In genomic region chr10:122917648-122918324, GRCm38 (mm10) we compare ENCODE assay signal across 28 mouse cellular contexts.
DNase-seq lines count a peak whose midpoint lies in the region; ATAC-seq and TF ChIP-seq lines count a peak whose summit lies in the region.
"Had no signal": no experiment of that assay in that cellular context is flagged by ENCODE, and none has a peak within 500 bp of the region (broad histone marks: within the 10 kb centered on the region; RNA-seq: fewer than 3 reads in every experiment).

No protein-coding gene starts in this region.

- H3K9ac ChIP-seq in embryonic facial prominence, embryonic 13.5 days, result no peak overlapping the region
- no peak overlapping the region for H3K9ac ChIP-seq in limb, embryonic 12.5 days (replicated peaks)
- H3K9ac ChIP-seq in liver, embryonic 11.5 days (ENCODE audit: low read depth, low read length), result no peak overlapping the region
- H3K9ac ChIP-seq: hindbrain, embryonic 14.5 days; liver, embryonic 14.5 days; neural tube, embryonic 12.5 days had no signal

- WGBS in heart, embryonic 10.5 days, result 88% methylated on average over 14 of the region's 14 CpGs
- WGBS in embryonic facial prominence, embryonic 13.5 days, result 76% methylated on average over 14 of the region's 14 CpGs
- WGBS in limb, embryonic 12.5 days, result 80% methylated on average over 14 of the region's 14 CpGs
- 93% methylated on average over 14 of the region's 14 CpGs for WGBS in cerebellum, adult 2 months
- 87% methylated on average over 14 of the region's 14 CpGs for WGBS in liver, embryonic 11.5 days

- TF ChIP-seq CTCF in cerebellum, adult 2 months (IDR thresholded peaks at IDR 0.05; ENCODE audit: borderline replicate concordance, insufficient read depth, low read depth, low read length), result no peak

- peak; percentile 57 for DNase-seq in heart, embryonic 10.5 days (ENCODE audit: low spot score)
- DNase-seq in heart, adult 8-10 months (ENCODE audit: low spot score), result no peak
- peak; percentile 37 for DNase-seq in Muller cell, postnatal 12 days (ENCODE audit: inconsistent ontology term)
- DNase-seq in cerebellum, adult 2 months, result no peak
- no peak for DNase-seq in gastrocnemius, postnatal 36 days
- DNase-seq in liver, embryonic 11.5 days (ENCODE audit: low spot score), result no peak
- DNase-seq: adrenal gland, adult 2 months; adrenal gland, postnatal 36 days; cerebellum, adult 9-10 months; cerebellum, postnatal 36 days; kidney, adult 9 months; kidney, postnatal 10 days; layer of hippocampus, postnatal 36 days; left cerebral cortex, postnatal 4 days; lung, adult 2 months; right cerebral cortex, postnatal 25 days; spleen, adult 18-20 months had no signal

- peak overlapping the region; percentile 26 for H3K4me2 ChIP-seq in embryonic facial prominence, embryonic 13.5 days
- no peak overlapping the region for H3K4me2 ChIP-seq in limb, embryonic 12.5 days
- H3K4me2 ChIP-seq in liver, embryonic 11.5 days, result no peak overlapping the region
- H3K4me2 ChIP-seq: hindbrain, embryonic 14.5 days; neural tube, embryonic 12.5 days had no signal

- TF ChIP-seq POLR2A in cerebellum, adult 2 months (IDR thresholded peaks at IDR 0.05; ENCODE audit: borderline replicate concordance, insufficient read depth, low read length), result no peak

- ATAC-seq in embryonic facial prominence, embryonic 13.5 days (ENCODE audit: insufficient number of reproducible peaks, insufficient read depth, low FRiP score, low TSS enrichment, low read depth), result no peak
- ATAC-seq in limb, embryonic 12.5 days (ENCODE audit: insufficient number of reproducible peaks, insufficient read depth, low FRiP score, low TSS enrichment, low read depth), result no peak
- ATAC-seq in liver, embryonic 11.5 days (replicated peaks; ENCODE audit: low FRiP score), result no peak
- ATAC-seq: CD4-positive, CD25-positive, alpha-beta regulatory T cell, adult 4 months; forebrain, embryonic 14.5 days; intestine, postnatal 0 days; midbrain, embryonic 16.5 days had no signal

- no peak overlapping the region for H3K27ac ChIP-seq in heart, embryonic 10.5 days
- peak overlapping the region; percentile 87 for H3K27ac ChIP-seq in embryonic facial prominence, embryonic 13.5 days
- peak overlapping the region; percentile 24; the same call in 1 of the 2 replicates for H3K27ac ChIP-seq in limb, embryonic 12.5 days
- no peak overlapping the region for H3K27ac ChIP-seq in cerebellum, adult 2 months (ENCODE audit: insufficient read depth, low read length)
- no peak overlapping the region for H3K27ac ChIP-seq in liver, embryonic 11.5 days (ENCODE audit: low read depth, low read length)
- H3K27ac ChIP-seq: gastrocnemius, adult 2 months; hindbrain, embryonic 14.5 days; liver, embryonic 14.5 days; macrophage; neural tube, embryonic 12.5 days had no signal

- H3K4me1 ChIP-seq in heart, embryonic 10.5 days, result peaks cover 10% of the 10 kb centered on the region
- peaks cover 59% of the 10 kb centered on the region for H3K4me1 ChIP-seq in embryonic facial prominence, embryonic 13.5 days
- H3K4me1 ChIP-seq in limb, embryonic 12.5 days (replicated peaks), result peaks cover 47% of the 10 kb centered on the region
- H3K4me1 ChIP-seq in cerebellum, adult 2 months (ENCODE audit: control insufficient read depth, insufficient read depth, low read length), result peaks cover 7% of the 10 kb centered on the region; the same call in 1 of the 2 replicates
- H3K4me1 ChIP-seq in liver, embryonic 11.5 days (replicated peaks; ENCODE audit: control insufficient read depth, insufficient read depth, low read length), result peaks cover 3% of the 10 kb centered on the region; the same call in 1 of the 2 replicates

- no peak overlapping the region for H3K4me3 ChIP-seq in heart, embryonic 10.5 days
- no peak overlapping the region for H3K4me3 ChIP-seq in embryonic facial prominence, embryonic 13.5 days
- H3K4me3 ChIP-seq in limb, embryonic 12.5 days (replicated peaks), result no peak overlapping the region
- no peak overlapping the region for H3K4me3 ChIP-seq in cerebellum, adult 2 months (replicated peaks; ENCODE audit: insufficient read depth, low read depth, low read length)
- H3K4me3 ChIP-seq in liver, embryonic 11.5 days (ENCODE audit: low read depth, low read length), result no peak overlapping the region
- H3K4me3 ChIP-seq: gastrocnemius, adult 2 months; neural tube, embryonic 12.5 days had no signal

- H3K9me3 ChIP-seq in heart, embryonic 10.5 days, result no peaks in the 10 kb centered on the region
- no peaks in the 10 kb centered on the region for H3K9me3 ChIP-seq in embryonic facial prominence, embryonic 13.5 days
- H3K9me3 ChIP-seq in limb, embryonic 12.5 days, result no peaks in the 10 kb centered on the region
- H3K9me3 ChIP-seq in liver, embryonic 11.5 days (ENCODE audit: control insufficient read depth, low read length), result no peaks in the 10 kb centered on the region
- H3K9me3 ChIP-seq: neural tube, embryonic 12.5 days had no signal

- intact Hi-C loops in gastrocnemius, postnatal 36 days (cut with DNase I), result no loop called here

- H3K27me3 ChIP-seq in heart, embryonic 10.5 days (ENCODE audit: insufficient read depth, poor library complexity, severe bottlenecking), result no peaks in the 10 kb centered on the region
- no peaks in the 10 kb centered on the region for H3K27me3 ChIP-seq in embryonic facial prominence, embryonic 13.5 days
- no peaks in the 10 kb centered on the region for H3K27me3 ChIP-seq in limb, embryonic 12.5 days
- H3K27me3 ChIP-seq in cerebellum, adult 2 months (ENCODE audit: control insufficient read depth, insufficient read depth, low read length), result no peaks in the 10 kb centered on the region
- no peaks in the 10 kb centered on the region for H3K27me3 ChIP-seq in liver, embryonic 11.5 days (replicated peaks; ENCODE audit: control insufficient read depth, insufficient read depth, low read length)
- H3K27me3 ChIP-seq: neural tube, embryonic 12.5 days had no signal

- no peaks in the 10 kb centered on the region for H3K36me3 ChIP-seq in heart, embryonic 10.5 days
- no peaks in the 10 kb centered on the region for H3K36me3 ChIP-seq in embryonic facial prominence, embryonic 13.5 days
- no peaks in the 10 kb centered on the region for H3K36me3 ChIP-seq in limb, embryonic 12.5 days
- no peaks in the 10 kb centered on the region for H3K36me3 ChIP-seq in liver, embryonic 11.5 days (ENCODE audit: control insufficient read depth, insufficient read depth, low read length)
- H3K36me3 ChIP-seq: neural tube, embryonic 12.5 days had no signal

Comparison
In these comparisons a context has a peak if more than half of its experiments do, and no peak if none do; other contexts are left out.
1. DNase-seq: peak in heart, embryonic 10.5 days (single experiment) and Muller cell, postnatal 12 days (single experiment); none in heart, adult 8-10 months (single experiment), cerebellum, adult 2 months (0 of 2), gastrocnemius, postnatal 36 days (0 of 2) and liver, embryonic 11.5 days (single experiment).
2. H3K27ac ChIP-seq: peak in embryonic facial prominence, embryonic 13.5 days (single experiment) and limb, embryonic 12.5 days (single experiment); none in heart, embryonic 10.5 days (single experiment), cerebellum, adult 2 months (single experiment) and liver, embryonic 11.5 days (single experiment).